Mouse (Mus musculus): ENCODE measurements around the gene Commd1. TPM values are rescaled to one million over a fixed set of nuclear protein-coding genes. Genes with fewer than 3 reads are reported as not detected.
A peak's percentile ranks its signal among the peaks of the same experiment; 100 is the strongest.

The Commd1 gene
- total and polyA plus RNA-seq, 3 experiments = 102 to 113 TPM; not detected in 1

DNA sequence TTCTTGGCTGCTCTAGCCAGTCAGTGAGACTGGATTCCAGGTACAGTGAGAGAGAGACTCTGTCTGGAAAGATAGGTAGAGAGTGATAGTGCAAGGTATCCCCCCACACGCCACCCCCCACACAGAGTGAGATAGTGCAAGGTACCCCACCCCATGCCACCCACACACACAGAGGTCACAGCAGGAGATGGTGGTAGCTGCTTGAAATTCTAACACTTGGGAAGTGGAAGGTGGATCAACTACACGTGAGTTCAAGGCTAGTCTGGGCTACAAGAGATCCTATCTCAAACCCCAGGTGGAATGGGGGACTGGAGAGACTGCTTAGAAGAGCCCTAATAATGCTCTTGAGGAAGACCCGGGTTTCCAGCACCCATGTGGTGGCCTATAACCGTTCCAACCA lies 1.1 kb downstream of the Commd1 start:
- Histone ChIP-seq H3K4me1 (ENCODE audit: control insufficient read depth in 1 of 2, insufficient read depth in 2 of 2, low read length in 2 of 2) (peaks cover 9 to 18% of the 10 kb centered on the region in 2 experiments; a peak in 3 of 4 replicates), H3K27me3 (ENCODE audit: control insufficient read depth in 1 of 2, insufficient read depth in 2 of 2, low read length in 2 of 2) (no peaks in the 10 kb centered on the region), H3K79me2 (ENCODE audit: control insufficient read depth, insufficient read depth, low read length, poor library complexity) (peaks cover 45% of the 10 kb centered on the region), H3K4me3 (ENCODE audit: control insufficient read depth in 1 of 2, insufficient read depth in 1 of 2, low read depth in 2 of 2, low read length in 2 of 2) (peak overlapping the region; percentile 60 to 65), H3K27ac (ENCODE audit: control insufficient read depth, low read depth, low read length) (peak overlapping the region; percentile 88), H3K9ac (ENCODE audit: control insufficient read depth, low read depth, low read length, poor library complexity, severe bottlenecking) (peak overlapping the region; percentile 73), H3K36me3 (ENCODE audit: control insufficient read depth in 1 of 2, insufficient read depth in 2 of 2, low read length in 2 of 2) (peaks cover 0 to 43% of the 10 kb centered on the region in 2 experiments; a peak in 2 of 4 replicates), H3K9me3 (replicated peaks; ENCODE audit: insufficient read depth, low read length) (no peaks in the 10 kb centered on the region)
- peak; percentile 61 for DNase-seq (ENCODE audit: low read depth, low spot score)
- TF ChIP-seq POLR2A (IDR thresholded peaks at IDR 0.05; ENCODE audit: control insufficient read depth in 1 of 2, insufficient read depth in 1 of 2, low read depth in 1 of 2, low read length in 2 of 2, poor library complexity in 1 of 2) = peak in 1 of 2 experiments; percentile 16; a peak in 1 of 4 replicates
- TF ChIP-seq SMC3 (IDR thresholded peaks at IDR 0.05; ENCODE audit: low read depth, low read length) = no peak
- TF ChIP-seq GATA1 (IDR thresholded peaks at IDR 0.05; ENCODE audit: low read depth, low read length) = peak; percentile 22
- no peak for TF ChIP-seq MXI1 (IDR thresholded peaks at IDR 0.05; ENCODE audit: low read depth, low read length)

- TF ChIP-seq E2F4 (IDR thresholded peaks at IDR 0.05; ENCODE audit: borderline replicate concordance, low read depth, low read length) (no peak), GABPA (IDR thresholded peaks at IDR 0.05; ENCODE audit: low read depth, low read length) (no peak), ZC3H11A (IDR thresholded peaks at IDR 0.05; ENCODE audit: low read depth, low read length) (no peak), EP300 (IDR thresholded peaks at IDR 0.05; ENCODE audit: low read depth in 1 of 2, low read length in 2 of 2) (no peak), KAT2A (conservative IDR thresholded peaks at IDR 0.05; ENCODE audit: low read depth, low read length) (no peak), RCOR1 (IDR thresholded peaks at IDR 0.05; ENCODE audit: low read depth, low read length) (no peak), JUND (IDR thresholded peaks at IDR 0.05; ENCODE audit: low read depth, low read length) (no peak), TCF12 (IDR thresholded peaks at IDR 0.05; ENCODE audit: low read depth, low read length) (no peak), ZKSCAN1 (IDR thresholded peaks at IDR 0.05; ENCODE audit: low read depth, low read length) (no peak), CTCF (IDR thresholded peaks at IDR 0.05 in 2 of 3, conservative IDR thresholded peaks at IDR 0.05 in 1 of 3; ENCODE audit: control insufficient read depth in 1 of 3, insufficient read depth in 1 of 3, low read depth in 2 of 3, low read length in 3 of 3, poor library complexity in 1 of 3, severe bottlenecking in 1 of 3) (no peak), MYC (IDR thresholded peaks at IDR 0.05; ENCODE audit: low read depth, low read length) (no peak), MXI1 (IDR thresholded peaks at IDR 0.05; ENCODE audit: low read depth, low read length) (no peak), MAFK (IDR thresholded peaks at IDR 0.05; ENCODE audit: borderline replicate concordance, low read depth, low read length) (no peak), ELF1 (IDR thresholded peaks at IDR 0.05; ENCODE audit: low read depth, low read length) (no peak), ZMIZ1 (IDR thresholded peaks at IDR 0.05; ENCODE audit: low read depth, low read length) (no peak), POLR2AphosphoS2 (IDR thresholded peaks at IDR 0.05; ENCODE audit: low read length) (no peak), BHLHE40 (IDR thresholded peaks at IDR 0.05; ENCODE audit: borderline replicate concordance, low read depth, low read length) (no peak), MYB (IDR thresholded peaks at IDR 0.05; ENCODE audit: low read depth, low read length) (no peak)
- Histone ChIP-seq H3K4me1 (ENCODE audit: control insufficient read depth in 1 of 2, insufficient read depth in 2 of 2, low read length in 2 of 2) (peaks cover 9 to 21% of the 10 kb centered on the region in 2 experiments; a peak in 3 of 4 replicates), H3K27me3 (ENCODE audit: control insufficient read depth in 1 of 2, insufficient read depth in 2 of 2, low read length in 2 of 2) (no peaks in the 10 kb centered on the region), H3K36me3 (ENCODE audit: control insufficient read depth in 1 of 2, insufficient read depth in 2 of 2, low read length in 2 of 2) (peaks cover 0 to 48% of the 10 kb centered on the region in 2 experiments; a peak in 3 of 4 replicates), H3K79me2 (ENCODE audit: control insufficient read depth, insufficient read depth, low read length, poor library complexity) (peaks cover 58% of the 10 kb centered on the region), H3K9ac (ENCODE audit: control insufficient read depth, low read depth, low read length, poor library complexity, severe bottlenecking) (no peak overlapping the region), H3K27ac (ENCODE audit: control insufficient read depth, low read depth, low read length) (no peak overlapping the region), H3K4me3 (ENCODE audit: control insufficient read depth in 1 of 2, insufficient read depth in 1 of 2, low read depth in 2 of 2, low read length in 2 of 2) (no peak overlapping the region), H3K9me3 (replicated peaks; ENCODE audit: insufficient read depth, low read length) (no peaks in the 10 kb centered on the region)
- DNase-seq (ENCODE audit: low read depth, low spot score) = no peak
Observed at GRCm38 (mm10) chr11:22979221-22979620, 3.0 kb downstream of the Commd1 start.
